ENCODE assay signal across 21 mouse cellular contexts in the genomic region with DNA sequence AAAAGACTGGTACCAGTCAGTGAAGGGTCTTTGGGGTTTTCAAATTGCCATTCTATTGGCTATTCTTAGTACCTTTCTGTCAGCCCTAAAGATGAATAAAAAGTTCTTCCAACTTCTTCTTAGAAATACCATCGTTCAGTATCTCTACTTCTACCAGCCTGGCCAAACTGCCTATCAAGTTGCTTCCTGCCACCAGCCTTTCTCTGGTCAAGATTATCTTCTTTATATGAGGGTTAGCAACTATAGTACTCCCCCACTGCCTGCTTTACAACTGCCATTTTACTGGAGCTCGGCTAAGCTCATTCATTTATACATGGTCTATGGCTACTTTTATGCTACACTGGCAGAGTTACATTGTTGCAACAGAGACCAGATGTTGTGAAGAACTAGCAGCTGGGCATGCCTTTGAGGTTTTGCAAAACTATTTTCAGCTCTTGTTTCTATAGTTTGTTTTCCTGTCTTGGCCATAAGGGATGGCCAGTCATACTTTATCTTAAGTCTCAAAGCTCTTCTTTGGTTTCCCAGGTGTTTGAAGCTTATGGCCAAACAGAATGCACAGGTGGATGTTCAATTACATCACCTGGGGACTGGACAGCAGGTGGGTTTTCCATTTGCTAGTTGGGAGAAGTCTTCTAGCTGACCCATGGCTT. TPM values are rescaled to one million over a fixed set of nuclear protein-coding genes. Genes with fewer than 3 reads are reported as not detected.
"Had no signal": no experiment of that assay in that cellular context is flagged by ENCODE, and none has a peak within 500 bp of the region (broad histone marks: within the 10 kb centered on the region; RNA-seq: fewer than 3 reads in every experiment).

No protein-coding gene starts in this region.

- H3K4me2 ChIP-seq: limb, embryonic 13.5 days; lung, embryonic 15.5 days; midbrain, embryonic 11.5 days had no signal

- H3K4me3 ChIP-seq: limb, embryonic 10.5 days; limb, embryonic 13.5 days; lung, embryonic 15.5 days had no signal

- H3K4me1 ChIP-seq: limb, embryonic 13.5 days; lung, embryonic 15.5 days had no signal

- H3K9me3 ChIP-seq: limb, embryonic 10.5 days; limb, embryonic 13.5 days; lung, embryonic 15.5 days had no signal

- ATAC-seq: intestine, embryonic 16.5 days had no signal

- H3K27ac ChIP-seq: limb, embryonic 10.5 days; limb, embryonic 13.5 days; lung, embryonic 15.5 days had no signal

- DNase-seq: kidney, adult 18-20 months; kidney, adult 9 months; kidney, postnatal 14 days; kidney, postnatal 4 days; lung, adult 18-20 months; lung, postnatal 10 days; lung, postnatal 36 days; midbrain, embryonic 14.5 days; thymus, adult 2 months; thymus, postnatal 14 days; thymus, postnatal 4 days had no signal

- H3K9ac ChIP-seq: limb, embryonic 13.5 days; lung, embryonic 15.5 days had no signal

- H3K27me3 ChIP-seq: limb, embryonic 13.5 days; lung, embryonic 15.5 days had no signal

RNA-seq across cellular contexts. Expression of gene Gucy2g, which starts 49.7 kb away (rescaled TPM):
- total RNA-seq: liver, adult 2 months; megakaryocyte-erythroid progenitor cell, adult 5-6 weeks; midbrain, postnatal 0 days had no signal
- polyA plus RNA-seq: limb, embryonic 10.5 days; limb, embryonic 13.5 days; midbrain, embryonic 11.5 days; midbrain, postnatal 0 days; neural tube, embryonic 11.5 days; stomach, embryonic 14.5 days had no signal
